Mouse (Mus musculus): ENCODE measurements around the gene Unc13a.

Unc13a gene

DNA sequence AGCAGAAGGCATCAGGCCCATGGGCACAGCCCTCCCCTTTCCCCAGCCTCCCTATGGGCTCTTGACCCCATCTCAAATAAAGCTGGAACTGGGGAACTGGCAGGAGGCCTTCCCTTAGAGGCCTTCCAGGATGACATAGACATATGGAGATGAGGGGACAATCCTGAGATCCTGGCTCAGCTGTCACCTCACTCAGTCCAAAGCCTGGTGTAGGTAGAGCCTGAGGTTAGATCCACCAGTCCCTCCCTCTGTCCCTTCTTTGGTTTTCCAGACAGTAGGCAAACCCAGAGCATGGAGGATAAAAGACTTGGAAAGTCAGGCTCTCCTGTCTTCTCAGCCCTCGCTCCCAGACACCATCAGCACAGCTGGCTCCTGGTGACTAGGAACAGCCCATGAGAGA, 4.7 kb downstream of the Unc13a start:
- DNase-seq (ENCODE audit: low read depth, low spot score): no peak

DNA sequence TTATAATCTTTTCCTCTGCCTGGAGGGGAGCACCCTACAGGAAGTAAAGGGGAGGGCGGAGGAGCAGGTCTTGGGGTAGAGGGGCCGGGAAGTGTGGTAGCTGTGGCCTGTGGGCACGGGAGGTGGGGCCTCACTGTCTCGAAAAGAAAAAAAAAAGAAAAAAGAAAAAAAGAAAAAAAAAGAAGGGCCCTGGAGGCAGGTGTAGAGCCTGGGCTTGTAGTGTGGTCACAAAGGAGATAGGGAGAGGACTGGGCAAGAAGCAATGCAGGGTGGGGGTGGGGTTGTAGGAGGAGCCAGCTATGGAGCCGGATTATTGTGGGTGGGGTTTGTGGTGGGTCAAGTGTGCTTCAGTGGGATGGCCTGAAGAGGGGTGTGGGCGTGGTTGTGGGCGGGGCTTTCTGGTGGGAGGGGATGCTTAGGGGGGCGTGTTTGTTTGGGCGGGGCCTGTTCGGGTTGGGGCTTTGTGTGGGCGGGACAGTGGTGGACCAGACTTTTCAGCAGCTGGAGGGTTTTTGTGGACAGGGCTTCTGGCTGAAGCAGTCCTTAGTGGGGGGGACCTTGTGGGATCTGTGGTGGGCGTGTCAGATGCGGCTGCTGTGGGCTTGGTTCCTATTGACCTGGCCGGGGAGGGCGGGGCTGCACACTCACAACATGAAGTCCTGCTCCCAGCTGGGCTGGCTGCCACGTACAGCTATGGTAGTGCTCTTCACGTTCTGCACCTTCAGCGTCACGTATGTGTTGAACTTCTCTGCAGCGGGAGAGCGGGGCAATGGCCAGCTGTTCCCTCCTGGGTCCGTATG, 6.0 kb downstream of the Unc13a start:
- peak; percentile 89 for DNase-seq (ENCODE audit: low read depth, low spot score)

DNA sequence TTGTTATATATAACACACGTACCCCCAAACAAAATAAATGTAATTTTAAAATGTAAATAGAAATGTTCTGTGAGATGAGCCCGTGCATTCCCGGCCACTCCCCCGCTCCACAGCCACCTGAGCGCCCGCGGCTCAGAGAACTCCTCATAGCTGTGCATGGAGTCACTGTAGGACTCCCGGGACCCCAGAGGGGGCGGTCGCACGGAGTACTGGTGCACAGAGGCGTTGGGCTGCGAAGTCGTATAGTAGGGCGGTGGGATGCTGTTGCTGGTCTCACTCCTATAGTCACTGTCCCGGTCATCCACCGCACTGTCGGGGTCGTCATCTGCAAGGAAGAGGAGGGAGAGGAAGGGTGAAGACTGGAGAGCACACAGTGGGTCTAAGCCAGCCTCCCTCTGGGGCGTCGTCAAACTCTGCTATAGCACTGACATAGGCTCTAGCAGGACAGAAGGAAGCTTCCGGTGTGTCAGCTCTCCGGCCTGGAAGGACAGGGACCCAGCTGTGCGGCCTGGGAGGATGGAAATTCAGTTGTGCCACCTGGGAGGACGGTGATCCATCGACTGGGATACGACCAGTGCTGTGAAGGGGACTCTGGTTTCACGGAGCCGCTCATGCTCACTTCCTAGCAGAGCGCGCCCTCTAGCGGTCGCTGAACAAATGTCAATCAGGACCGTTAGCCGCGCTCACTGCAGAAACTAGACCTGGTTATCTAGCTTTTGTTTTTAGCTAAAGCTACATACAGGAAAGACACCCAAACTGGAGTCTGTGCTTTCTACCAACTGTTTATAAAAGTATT, 11.0 kb downstream of the Unc13a start:
- peak; percentile 92 for DNase-seq (ENCODE audit: low read depth, low spot score)

DNA sequence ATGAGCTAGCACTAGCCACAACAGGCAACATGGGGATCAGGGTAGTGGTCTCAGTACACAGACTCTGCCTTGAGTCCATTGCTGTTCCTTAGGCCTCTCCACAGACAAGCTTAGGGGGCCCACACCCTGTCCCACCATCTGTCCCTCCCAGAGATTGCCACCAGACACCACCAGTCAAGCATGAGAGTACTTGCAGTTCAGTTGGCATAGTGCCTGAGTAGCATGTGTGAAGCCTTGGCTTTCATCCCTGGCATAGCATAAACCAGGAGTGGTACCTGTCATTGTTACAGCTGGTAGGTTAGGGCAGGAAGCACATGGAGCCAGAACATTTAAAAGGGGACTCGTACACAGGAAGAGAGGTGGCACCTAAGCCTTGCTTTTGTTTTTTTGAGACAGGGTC, 11.8 kb downstream of the Unc13a start:
- no peak for DNase-seq (ENCODE audit: low read depth, low spot score)

DNA sequence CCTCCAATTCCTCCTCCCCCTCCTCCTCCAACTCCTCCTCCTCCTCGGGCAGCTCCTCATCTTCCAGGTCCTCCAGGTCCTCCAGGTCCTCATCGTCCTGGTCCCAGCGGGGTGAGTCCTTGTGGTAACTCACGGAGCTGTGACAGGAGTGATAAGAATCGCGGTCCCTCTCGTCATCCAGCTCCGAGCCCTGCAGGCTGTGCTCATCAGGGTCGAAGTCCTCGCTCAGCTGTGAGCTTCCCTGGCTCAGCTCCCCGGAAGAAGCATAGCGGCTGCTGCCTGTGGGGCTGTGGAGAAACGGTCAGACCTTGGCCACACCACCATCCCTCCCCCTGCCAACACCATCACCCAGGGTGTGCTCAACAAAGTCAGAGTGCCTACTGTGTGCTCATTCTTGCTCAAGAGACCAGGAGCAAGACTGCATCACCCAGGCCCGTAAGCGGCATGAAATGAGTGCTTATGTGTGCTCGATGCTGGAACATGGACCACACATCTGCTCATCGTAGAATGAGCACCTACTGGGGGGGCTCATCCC, 13.0 kb downstream of the Unc13a start:
- no peak for DNase-seq (ENCODE audit: low read depth, low spot score)

DNA sequence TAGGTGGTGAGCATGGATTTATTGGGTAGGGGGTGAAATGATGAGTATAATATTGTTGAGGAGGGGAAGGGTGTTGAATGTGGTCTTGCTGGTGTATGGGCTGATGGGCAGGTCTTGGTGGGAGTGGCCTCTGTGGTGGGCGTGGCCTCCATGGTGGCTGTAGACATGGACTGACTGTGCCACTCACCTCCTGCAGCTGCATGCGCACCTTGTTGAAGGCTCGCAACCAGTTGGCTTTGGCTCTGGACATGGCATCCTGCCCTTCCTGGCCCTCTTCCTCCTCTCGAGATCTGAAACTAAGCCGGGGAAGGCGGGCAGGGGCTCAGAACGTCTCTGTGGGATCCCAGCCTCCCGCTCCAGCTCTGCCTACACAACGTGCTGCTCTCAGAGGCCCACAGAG, 13.7 kb downstream of the Unc13a start:
- DNase-seq (ENCODE audit: low read depth, low spot score): no peak

DNA sequence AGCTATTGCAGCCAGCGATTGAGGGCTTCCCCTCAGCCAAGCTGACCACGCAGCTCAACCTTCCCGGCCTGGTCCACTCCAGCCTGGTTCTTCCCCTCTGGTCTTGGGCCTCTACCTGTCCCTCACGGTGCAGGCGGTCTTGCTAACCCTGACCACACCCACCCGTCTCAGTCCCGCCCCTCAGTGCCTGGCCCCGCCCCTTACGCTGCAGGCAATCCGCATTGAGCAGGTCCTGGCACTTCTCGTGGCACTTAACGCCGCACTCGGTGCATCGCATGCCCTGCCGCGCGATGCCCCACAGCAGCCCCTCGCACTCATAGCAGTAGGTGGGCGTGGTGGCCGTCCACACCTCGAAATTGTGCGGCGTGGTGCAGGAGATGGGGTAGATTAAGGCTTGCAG, 17.0 kb downstream of the Unc13a start:
- DNase-seq (ENCODE audit: low read depth, low spot score): no peak

DNA sequence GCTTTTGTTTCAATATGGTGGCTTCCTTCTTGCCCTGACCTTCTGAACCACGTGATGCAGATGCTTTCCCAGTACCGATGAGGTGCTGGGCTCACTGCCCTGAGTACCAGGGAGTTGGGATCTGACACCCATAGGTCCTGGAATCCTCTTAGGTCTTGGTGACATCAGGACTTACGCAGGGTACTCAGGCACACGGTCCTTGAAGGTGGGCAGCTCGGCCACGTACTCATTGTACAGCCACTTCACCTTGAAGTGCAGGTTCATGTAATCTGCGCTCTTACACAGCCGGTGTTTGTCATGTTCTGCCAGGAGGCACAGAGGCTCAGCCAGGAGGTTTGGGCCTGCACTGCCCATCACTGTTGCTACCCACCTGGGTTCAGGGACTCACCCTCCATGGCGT, 26.0 kb downstream of the Unc13a start:
- no peak for DNase-seq (ENCODE audit: low read depth, low spot score)

DNA sequence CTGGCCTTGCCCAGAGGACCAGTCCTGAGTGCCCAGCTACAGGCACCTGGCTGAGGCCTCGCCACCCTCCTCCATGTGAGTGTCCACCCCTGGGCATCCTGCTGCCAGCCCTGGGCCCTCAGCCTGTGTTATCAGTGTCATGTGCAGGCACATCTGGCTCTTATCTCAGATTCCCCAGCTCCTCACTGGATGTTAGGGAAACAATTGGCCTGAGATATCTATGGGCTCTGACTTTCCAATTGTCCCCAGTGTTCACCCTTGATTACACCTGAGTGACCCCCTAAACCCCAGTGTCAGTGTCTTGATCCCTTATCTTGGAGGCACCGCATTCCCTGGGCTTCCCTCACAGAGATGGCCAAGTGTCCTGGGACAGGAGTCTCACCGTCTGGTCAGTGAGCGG, 32.2 kb downstream of the Unc13a start:
- no peak for DNase-seq (ENCODE audit: low read depth, low spot score)

DNA sequence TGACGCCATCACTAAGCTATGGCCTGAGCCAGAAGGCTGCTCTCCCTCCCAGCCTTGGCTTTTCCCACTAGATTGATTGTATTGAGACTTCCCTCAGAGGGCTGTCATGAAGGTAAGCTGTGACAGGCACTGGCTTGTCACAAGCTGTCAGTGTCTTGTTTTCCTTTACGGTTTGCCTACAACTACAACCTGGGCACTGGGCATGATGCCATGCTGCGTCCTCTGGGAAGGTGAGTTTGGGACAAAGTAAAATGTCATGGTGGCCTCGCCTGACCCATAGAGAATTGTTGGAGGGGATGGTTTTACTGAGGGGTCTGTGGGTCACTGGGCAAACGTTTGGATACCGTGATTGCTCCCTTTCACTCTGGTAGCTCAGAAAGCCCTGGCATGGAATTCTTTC, 33.2 kb downstream of the Unc13a start:
- no peak for DNase-seq (ENCODE audit: low read depth, low spot score)

DNA sequence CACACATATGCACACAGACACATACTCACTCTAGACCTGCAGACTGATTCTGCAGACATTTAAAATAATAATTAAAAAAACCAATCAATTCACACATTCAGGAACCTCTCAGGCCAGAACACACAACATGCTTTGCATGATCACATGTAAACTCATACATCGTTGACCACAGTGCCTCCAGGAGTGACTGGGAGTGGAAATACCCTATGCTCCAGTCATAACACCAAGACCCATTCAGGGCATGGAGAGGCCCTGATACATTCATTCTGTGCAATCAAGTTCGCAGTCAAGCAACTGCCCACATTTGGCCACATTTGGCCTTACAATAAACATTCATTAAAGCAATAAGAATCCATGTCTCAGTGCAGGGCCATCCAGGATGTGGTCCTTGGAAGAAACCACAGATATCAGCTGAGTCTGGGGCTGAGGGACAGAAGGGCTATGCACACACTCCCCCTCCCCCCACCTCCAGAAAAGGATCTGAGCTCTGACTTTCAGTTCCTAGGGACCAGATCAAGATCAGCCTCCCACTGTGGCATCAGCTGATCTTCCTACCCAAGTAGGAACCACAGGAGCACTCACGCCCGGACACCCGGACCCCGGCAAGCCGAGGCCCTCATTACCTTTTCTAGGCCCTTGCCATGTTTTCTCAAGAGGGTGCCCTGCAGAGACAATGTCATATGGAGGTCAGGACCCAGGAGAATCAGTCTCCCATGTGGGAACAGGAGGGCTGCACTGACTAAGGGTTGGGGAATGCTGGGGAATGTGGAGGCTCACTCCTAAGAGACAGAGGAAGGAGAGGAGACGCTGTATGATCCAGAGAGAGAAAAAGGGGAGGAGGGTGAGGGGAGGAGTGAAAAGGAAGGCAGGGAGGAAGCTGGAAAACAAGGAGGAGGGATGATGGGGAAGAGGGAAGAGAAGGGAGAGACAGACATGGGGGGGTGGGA, 34.1 kb downstream of the Unc13a start:
- no peak for DNase-seq (ENCODE audit: low read depth, low spot score)

DNA sequence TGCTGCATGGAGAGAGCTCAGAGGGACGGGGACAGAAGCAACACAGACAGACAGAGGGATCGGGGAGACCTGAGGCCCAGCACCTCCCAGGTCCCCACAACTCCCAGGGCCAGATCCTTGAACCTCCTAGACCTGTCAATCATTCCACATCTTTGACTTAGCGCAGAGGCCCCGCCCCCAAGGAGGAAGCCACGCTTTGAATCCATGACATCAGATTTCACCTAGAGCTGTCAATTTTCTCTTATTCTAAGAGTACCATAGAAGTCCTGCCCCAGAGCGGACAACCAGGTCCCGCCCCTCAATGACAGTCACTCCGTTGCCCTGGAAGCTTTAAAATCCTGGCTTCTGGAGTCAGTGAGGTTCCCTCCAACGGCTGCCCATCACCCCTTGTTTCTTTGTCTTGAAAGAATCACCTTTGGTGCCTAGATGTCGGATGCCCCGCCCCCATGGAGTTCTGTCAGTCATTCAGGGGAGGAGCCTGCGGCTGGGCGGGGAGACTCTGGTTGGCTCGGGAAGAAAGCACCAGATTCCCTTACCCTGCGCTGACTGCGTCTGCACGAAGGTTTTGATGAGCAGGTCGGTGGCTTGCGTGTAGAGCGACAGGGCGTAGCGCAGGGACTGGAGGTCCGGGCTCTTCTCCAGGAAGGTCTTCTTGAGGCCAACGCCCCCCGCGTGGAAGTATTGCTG, 37.4 kb downstream of the Unc13a start:
- peak; percentile 52 for DNase-seq (ENCODE audit: low read depth, low spot score)

DNA sequence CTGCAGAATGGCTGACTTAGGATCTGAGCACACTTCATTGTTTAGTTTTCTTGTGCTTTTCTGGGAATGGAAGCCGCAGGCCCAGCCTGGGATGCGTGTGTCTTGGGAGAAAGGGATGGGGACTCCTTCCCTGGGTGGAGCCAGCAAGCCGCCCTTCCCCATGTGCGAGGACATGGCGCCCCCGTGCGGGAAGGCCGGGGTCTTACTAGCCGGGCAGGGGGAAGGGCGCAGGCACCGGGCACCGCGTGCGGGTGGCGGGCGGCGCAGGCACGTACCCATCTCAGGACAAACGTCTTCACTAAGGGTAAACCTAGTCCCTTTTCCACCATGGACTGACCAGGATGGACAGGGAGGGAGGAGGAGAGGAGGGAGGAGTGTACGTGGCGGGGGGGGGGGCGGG, 38.4 kb downstream of the Unc13a start:
- no peak for DNase-seq (ENCODE audit: low read depth, low spot score)

DNA sequence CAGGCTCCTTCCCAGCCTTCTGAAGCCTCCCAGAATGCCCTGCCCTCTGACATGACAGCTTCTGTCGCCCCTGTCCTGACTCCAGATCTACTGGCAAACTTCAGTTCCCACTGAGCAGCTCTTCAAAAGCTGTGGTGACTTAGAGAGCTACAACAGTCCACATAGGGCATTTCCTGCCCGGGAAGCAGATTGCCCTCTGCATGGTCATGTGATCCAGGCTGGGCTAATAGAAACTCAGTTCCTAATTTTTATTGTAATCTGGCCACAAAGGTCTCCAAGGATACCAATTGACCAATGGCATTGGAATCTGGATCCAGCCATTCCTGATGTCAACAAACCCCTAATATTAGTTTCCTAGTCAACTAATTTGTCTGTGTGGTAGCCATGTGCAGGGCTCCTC, 39.7 kb downstream of the Unc13a start:
- no peak for DNase-seq (ENCODE audit: low read depth, low spot score)

DNA sequence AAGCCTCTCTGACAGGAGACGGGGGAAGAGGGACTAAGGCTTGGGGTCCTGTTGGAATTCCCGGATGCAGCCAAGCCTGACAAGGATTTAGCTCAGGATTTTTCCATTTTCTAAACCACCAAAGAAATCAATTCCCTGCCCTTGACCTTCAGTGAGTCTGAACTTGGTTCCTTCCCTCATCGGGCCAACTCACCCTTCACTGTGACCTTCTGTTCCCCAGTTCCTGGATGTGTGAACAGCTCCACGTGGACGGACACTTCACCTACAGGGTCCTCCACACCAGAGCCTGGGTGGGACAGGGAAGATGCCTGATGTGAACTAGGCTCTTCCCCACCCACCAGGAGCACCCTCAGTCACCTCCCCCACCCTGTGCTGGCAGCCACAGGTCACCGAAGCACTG, 40.8 kb downstream of the Unc13a start:
- no peak for DNase-seq (ENCODE audit: low read depth, low spot score)

DNA sequence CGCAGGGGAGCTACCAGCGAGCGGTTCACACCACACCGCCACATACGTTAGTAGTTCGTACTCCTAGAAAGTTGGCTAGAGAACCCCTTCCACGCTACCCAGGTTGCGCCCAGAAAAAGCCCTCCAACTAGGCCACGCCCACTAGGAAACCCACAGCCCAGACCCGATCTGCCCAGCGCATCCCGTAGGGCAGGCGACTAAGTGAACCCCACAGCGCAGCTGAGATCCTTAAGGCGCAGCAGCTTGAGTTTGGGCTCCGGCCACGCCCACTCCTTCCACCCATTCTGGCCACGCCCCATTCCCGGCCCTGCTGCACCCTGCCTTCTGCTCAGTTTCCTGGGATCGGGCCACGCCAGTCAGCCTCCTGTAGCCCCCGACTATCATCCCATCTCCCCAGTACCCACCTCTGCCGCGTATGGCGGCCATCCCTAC, 41.8 kb downstream of the Unc13a start:
- DNase-seq (ENCODE audit: low read depth, low spot score): peak; percentile 60

DNA sequence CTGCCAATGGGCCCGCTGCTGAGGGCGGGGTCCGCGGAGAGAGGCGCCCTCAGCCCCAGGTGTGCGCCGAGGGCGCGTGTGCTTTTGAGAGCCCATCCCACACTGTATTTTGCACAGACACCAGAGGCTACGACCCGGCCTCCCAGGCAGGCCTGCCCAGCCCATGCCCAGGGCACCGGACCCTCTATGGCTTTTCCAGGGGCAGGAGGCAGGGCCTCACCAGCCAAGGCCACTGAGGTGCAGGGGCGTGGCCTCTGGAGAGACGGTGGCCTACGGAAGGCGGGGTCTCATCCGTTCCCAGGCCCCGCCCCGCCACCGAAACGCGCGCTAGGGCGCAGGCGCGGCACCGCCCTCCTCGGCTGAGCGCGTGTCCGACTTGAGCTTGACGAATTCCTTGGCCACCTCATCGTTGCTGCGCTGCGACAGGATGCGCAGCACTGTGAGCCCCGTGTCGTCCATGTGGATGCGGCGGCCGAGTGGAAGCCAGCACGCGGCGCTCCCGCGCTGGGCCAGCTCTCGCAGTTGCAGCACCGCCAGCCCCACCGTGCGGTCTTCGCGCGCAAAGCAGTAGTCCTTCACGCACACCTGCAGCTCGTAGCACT, 42.4 kb downstream of the Unc13a start:
- DNase-seq (ENCODE audit: low read depth, low spot score): peak; percentile 94

DNA sequence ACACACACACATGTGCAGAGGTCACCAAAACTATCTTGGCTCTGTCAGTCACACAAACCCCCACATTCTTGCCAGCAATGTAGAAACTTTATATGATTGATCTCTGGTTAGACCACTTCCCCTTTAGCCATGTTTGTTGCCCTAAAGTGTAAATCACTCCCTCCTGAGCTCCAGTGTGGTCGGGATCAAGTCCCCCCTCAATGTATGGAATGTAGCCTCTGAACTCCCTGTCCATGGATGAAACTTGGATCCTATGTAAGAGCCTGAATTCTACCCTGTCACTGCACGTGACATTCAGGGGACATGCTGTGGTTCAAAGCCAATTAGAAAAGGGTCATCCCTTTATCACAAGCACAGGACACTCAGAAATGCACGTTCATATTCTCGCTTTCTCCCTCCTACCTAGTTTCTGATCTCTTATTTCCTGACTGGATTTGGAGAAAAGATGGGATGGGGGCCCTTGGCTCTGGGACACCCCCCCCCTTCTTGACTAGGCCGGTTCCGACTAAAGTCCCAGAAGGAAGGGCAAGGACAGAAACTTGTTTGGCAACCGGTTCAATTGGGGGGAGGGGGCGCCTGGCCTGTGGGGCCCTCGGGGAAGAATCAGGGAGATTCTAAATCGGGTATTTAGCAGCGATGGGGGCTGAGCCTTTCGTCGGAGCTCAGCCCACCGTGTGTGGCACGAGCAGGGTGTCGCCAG, 43.0 kb downstream of the Unc13a start:
- peak; percentile 27 for DNase-seq (ENCODE audit: low read depth, low spot score)

DNA sequence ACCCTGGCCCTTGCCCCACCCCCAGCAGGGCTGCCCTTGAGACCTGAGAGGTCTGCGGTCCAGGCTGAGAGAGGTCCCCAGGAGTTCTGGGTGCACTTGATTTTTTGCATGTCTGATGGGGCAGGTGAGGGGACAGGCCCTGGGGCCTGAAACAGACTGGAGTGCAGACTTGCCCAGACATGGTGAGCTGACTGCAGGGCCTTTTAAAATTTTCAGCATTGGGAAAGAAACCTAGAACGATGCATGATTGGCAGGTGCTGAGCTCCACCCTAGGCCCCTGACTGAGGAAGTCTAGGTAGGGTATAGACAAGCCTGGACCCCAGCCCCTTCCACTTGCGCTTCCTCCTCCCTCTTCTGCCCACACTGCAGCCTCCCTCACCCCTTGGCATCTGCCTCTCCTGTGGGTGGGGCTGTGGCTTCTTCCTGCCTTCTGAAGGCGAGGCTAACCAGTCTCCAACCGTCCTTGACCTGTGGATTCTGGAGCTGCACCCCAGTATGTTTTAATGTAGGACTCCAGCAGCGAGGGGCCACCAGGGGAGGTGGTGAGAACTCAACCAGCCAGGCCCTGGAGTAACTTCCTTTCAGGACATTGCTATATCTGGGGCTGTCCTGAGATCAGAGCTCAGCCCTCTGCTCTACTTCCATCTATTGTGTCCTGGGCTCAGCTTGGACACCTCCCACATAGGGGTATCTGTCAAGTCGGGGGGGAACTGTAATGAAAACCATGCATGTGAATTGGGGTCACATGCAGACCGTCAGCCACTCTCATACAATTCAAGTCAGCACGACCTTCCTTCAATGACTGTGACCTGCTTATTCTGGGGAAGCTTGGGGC, 44.1 kb downstream of the Unc13a start:
- no peak for DNase-seq (ENCODE audit: low read depth, low spot score)
